Mouse (Mus musculus): ENCODE data around the gene Znhit3. TPM values are rescaled to one million over a fixed set of nuclear protein-coding genes. Genes with fewer than 3 reads are reported as not detected.

Znhit3 gene
- polyA plus RNA-seq, 1 experiment from 2014 or later, result 46.5 TPM

DNA sequence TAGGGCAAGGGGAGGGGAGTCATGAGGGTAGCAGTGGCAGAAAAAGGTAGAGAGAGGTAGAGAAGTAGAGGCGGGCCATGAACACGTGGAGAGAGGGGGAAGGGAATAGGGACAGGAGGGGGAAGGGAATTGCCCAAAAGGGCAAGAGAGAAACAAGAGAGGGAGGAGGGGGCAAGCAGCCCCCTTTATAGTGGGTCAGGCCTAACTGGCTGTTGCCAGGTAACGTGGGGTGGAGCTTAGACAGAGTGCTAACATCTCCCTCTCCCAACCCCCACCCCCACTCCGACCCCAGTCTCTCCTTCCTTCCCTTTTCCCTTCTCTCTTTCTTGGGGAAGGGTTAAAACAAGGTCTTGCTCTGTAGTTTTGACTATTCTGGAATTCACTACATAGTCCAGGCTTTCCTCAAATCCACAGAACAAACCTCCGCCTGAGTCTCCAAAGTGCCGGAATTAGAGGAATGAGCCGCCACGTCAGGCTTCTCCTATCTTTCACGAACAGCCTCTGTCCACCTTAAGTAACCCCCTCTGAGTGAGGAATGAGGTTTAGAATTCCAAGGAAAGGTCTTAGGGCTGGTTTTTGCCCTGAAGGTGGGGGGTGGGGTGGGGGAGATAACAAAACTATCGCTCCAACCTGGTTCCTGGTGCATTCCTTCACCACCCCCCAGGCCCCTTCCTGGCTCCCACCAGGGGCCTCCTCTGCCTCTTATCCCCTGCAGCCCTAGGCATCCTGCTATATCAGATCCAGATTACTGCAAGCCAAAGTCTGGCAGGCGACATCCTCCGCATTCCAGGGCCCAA, 28.7 kb upstream of the Znhit3 start:
- Histone ChIP-seq H3K4me3 (ENCODE audit: low read depth, low read length) (no peak overlapping the region), H3K9ac (ENCODE audit: low read depth, low read length) (no peak overlapping the region), H3K27me3 (replicated peaks; ENCODE audit: control insufficient read depth, insufficient read depth, low read length) (peaks cover 9% of the 10 kb centered on the region), H3K9me3 (ENCODE audit: control insufficient read depth, low read length) (no peaks in the 10 kb centered on the region), H3K27ac (replicated peaks; ENCODE audit: low read depth, low read length) (no peak overlapping the region), H3K36me3 (ENCODE audit: control insufficient read depth, insufficient read depth, low read length) (no peaks in the 10 kb centered on the region), H3K4me2 (ENCODE audit: low read depth, low read length) (no peak overlapping the region), H3K4me1 (ENCODE audit: control insufficient read depth, insufficient read depth, low read length) (peaks cover 3% of the 10 kb centered on the region; the same call in 1 of the 2 replicates)
- 1% methylated on average over 12 of the region's 12 CpGs for WGBS
- DNase-seq (ENCODE audit: low spot score), result no peak
- ATAC-seq (ENCODE audit: low read depth), result no peak

- WGBS, result under 1% methylated on average over 15 of the region's 15 CpGs
These were observed 27.8 kb upstream of the Znhit3 start for GRCm38 (mm10) chr11:84943948-84944347.

GRCm38 (mm10) chr11:84940140-84940539, 24.0 kb upstream of the Znhit3 start:
- no peak overlapping the region for H3K4me2 ChIP-seq (ENCODE audit: low read depth, low read length)
- H3K9me3 ChIP-seq (ENCODE audit: control insufficient read depth, low read length), result no peaks in the 10 kb centered on the region
- ATAC-seq (ENCODE audit: low read depth) (no peak), DNase-seq (ENCODE audit: low spot score) (no peak)
- H3K27me3 ChIP-seq (replicated peaks; ENCODE audit: control insufficient read depth, insufficient read depth, low read length), result 0 out of 2 replicates have a peak, but pooled peaks cover 5% of the 10 kb centered on the region
- H3K9ac ChIP-seq (ENCODE audit: low read depth, low read length), result no peak overlapping the region
- no peak overlapping the region for H3K4me3 ChIP-seq (ENCODE audit: low read depth, low read length)
- no peaks in the 10 kb centered on the region for H3K36me3 ChIP-seq (ENCODE audit: control insufficient read depth, insufficient read depth, low read length)
- H3K4me1 ChIP-seq (ENCODE audit: control insufficient read depth, insufficient read depth, low read length), result peaks cover 3% of the 10 kb centered on the region; the same call in 1 of the 2 replicates
- H3K27ac ChIP-seq (replicated peaks; ENCODE audit: low read depth, low read length), result no peak overlapping the region
- WGBS, result 73% methylated on average over 10 of the region's 10 CpGs

More at GRCm38 (mm10) chr11:84943948-84944347, 27.8 kb upstream of the Znhit3 start:
- no peak overlapping the region for H3K27ac ChIP-seq (replicated peaks; ENCODE audit: low read depth, low read length)
- peak overlapping the region; percentile 38 for H3K4me2 ChIP-seq (ENCODE audit: low read depth, low read length)
- H3K9me3 ChIP-seq (ENCODE audit: control insufficient read depth, low read length), result no peaks in the 10 kb centered on the region
- peak overlapping the region; percentile 18; the same call in 1 of the 2 replicates for H3K4me3 ChIP-seq (ENCODE audit: low read depth, low read length)
- peaks cover 9% of the 10 kb centered on the region for H3K27me3 ChIP-seq (replicated peaks; ENCODE audit: control insufficient read depth, insufficient read depth, low read length)
- ATAC-seq (ENCODE audit: low read depth) (no peak), DNase-seq (ENCODE audit: low spot score) (peak; percentile 89)
- H3K9ac ChIP-seq (ENCODE audit: low read depth, low read length), result no peak overlapping the region
- H3K4me1 ChIP-seq (ENCODE audit: control insufficient read depth, insufficient read depth, low read length), result peaks cover 3% of the 10 kb centered on the region; the same call in 1 of the 2 replicates
- no peaks in the 10 kb centered on the region for H3K36me3 ChIP-seq (ENCODE audit: control insufficient read depth, insufficient read depth, low read length)

GRCm38 (mm10) chr11:84939508-84940053, 23.4 kb upstream of the Znhit3 start:
- no peak overlapping the region for H3K4me3 ChIP-seq (ENCODE audit: low read depth, low read length)
- ATAC-seq (ENCODE audit: low read depth) (no peak), DNase-seq (ENCODE audit: low spot score) (no peak)
- no peaks in the 10 kb centered on the region for H3K36me3 ChIP-seq (ENCODE audit: control insufficient read depth, insufficient read depth, low read length)
- no peak overlapping the region for H3K9ac ChIP-seq (ENCODE audit: low read depth, low read length)
- WGBS, result 57% methylated on average over 8 of the region's 8 CpGs
- no peak overlapping the region for H3K27ac ChIP-seq (replicated peaks; ENCODE audit: low read depth, low read length)
- no peaks in the 10 kb centered on the region for H3K9me3 ChIP-seq (ENCODE audit: control insufficient read depth, low read length)
- H3K4me1 ChIP-seq (ENCODE audit: control insufficient read depth, insufficient read depth, low read length), result peaks cover 3% of the 10 kb centered on the region; the same call in 1 of the 2 replicates
- H3K27me3 ChIP-seq (replicated peaks; ENCODE audit: control insufficient read depth, insufficient read depth, low read length), result 0 out of 2 replicates have a peak, but pooled peaks cover 3% of the 10 kb centered on the region
- no peak overlapping the region for H3K4me2 ChIP-seq (ENCODE audit: low read depth, low read length)

- H3K27me3 ChIP-seq (replicated peaks; ENCODE audit: control insufficient read depth, insufficient read depth, low read length), result no peaks in the 10 kb centered on the region
- H3K36me3 ChIP-seq (ENCODE audit: control insufficient read depth, insufficient read depth, low read length), result no peaks in the 10 kb centered on the region
- H3K4me3 ChIP-seq (ENCODE audit: low read depth, low read length), result no peak overlapping the region
- no peak overlapping the region for H3K4me2 ChIP-seq (ENCODE audit: low read depth, low read length)
- no peak overlapping the region for H3K27ac ChIP-seq (replicated peaks; ENCODE audit: low read depth, low read length)
- no peak for ATAC-seq (ENCODE audit: low read depth)
- H3K9ac ChIP-seq (ENCODE audit: low read depth, low read length), result no peak overlapping the region
- H3K9me3 ChIP-seq (ENCODE audit: control insufficient read depth, low read length), result no peaks in the 10 kb centered on the region
- no peaks in the 10 kb centered on the region for H3K4me1 ChIP-seq (ENCODE audit: control insufficient read depth, insufficient read depth, low read length)
- no peak for DNase-seq (ENCODE audit: low spot score)
- WGBS, result 12% methylated on average over 6 of the region's 6 CpGs
These were observed 16.1 kb upstream of the Znhit3 start for GRCm38 (mm10) chr11:84932261-84932660.

GRCm38 (mm10) chr11:84920981-84921380, 4.8 kb upstream of the Znhit3 start:
- Histone ChIP-seq H3K27ac (replicated peaks; ENCODE audit: low read depth, low read length) (no peak overlapping the region), H3K4me3 (ENCODE audit: low read depth, low read length) (no peak overlapping the region), H3K36me3 (ENCODE audit: control insufficient read depth, insufficient read depth, low read length) (no peaks in the 10 kb centered on the region), H3K9ac (ENCODE audit: low read depth, low read length) (no peak overlapping the region), H3K27me3 (replicated peaks; ENCODE audit: control insufficient read depth, insufficient read depth, low read length) (no peaks in the 10 kb centered on the region), H3K9me3 (ENCODE audit: control insufficient read depth, low read length) (no peaks in the 10 kb centered on the region), H3K4me2 (ENCODE audit: low read depth, low read length) (no peak overlapping the region), H3K4me1 (ENCODE audit: control insufficient read depth, insufficient read depth, low read length) (no peaks in the 10 kb centered on the region)
- ATAC-seq (ENCODE audit: low read depth) (no peak), DNase-seq (ENCODE audit: low spot score) (no peak)
- 85% methylated on average over 8 of the region's 8 CpGs for WGBS

GRCm38 (mm10) chr11:84919951-84920350, 3.8 kb upstream of the Znhit3 start:
- DNase-seq (ENCODE audit: low spot score), result no peak
- no peak overlapping the region for H3K4me3 ChIP-seq (ENCODE audit: low read depth, low read length)
- no peak for ATAC-seq (ENCODE audit: low read depth)
- no peaks in the 10 kb centered on the region for H3K27me3 ChIP-seq (replicated peaks; ENCODE audit: control insufficient read depth, insufficient read depth, low read length)
- H3K27ac ChIP-seq (replicated peaks; ENCODE audit: low read depth, low read length), result no peak overlapping the region
- H3K9ac ChIP-seq (ENCODE audit: low read depth, low read length), result no peak overlapping the region
- H3K4me2 ChIP-seq (ENCODE audit: low read depth, low read length), result no peak overlapping the region
- no peaks in the 10 kb centered on the region for H3K4me1 ChIP-seq (ENCODE audit: control insufficient read depth, insufficient read depth, low read length)
- H3K36me3 ChIP-seq (ENCODE audit: control insufficient read depth, insufficient read depth, low read length), result no peaks in the 10 kb centered on the region
- no peaks in the 10 kb centered on the region for H3K9me3 ChIP-seq (ENCODE audit: control insufficient read depth, low read length)
- WGBS, result 71% methylated on average over 7 of the region's 7 CpGs

GRCm38 (mm10) chr11:84919276-84919675, 3.1 kb upstream of the Znhit3 start:
- Histone ChIP-seq H3K4me2 (ENCODE audit: low read depth, low read length) (no peak overlapping the region), H3K4me3 (ENCODE audit: low read depth, low read length) (no peak overlapping the region), H3K36me3 (ENCODE audit: control insufficient read depth, insufficient read depth, low read length) (no peaks in the 10 kb centered on the region), H3K9me3 (ENCODE audit: control insufficient read depth, low read length) (no peaks in the 10 kb centered on the region), H3K9ac (ENCODE audit: low read depth, low read length) (no peak overlapping the region), H3K4me1 (ENCODE audit: control insufficient read depth, insufficient read depth, low read length) (no peaks in the 10 kb centered on the region), H3K27ac (replicated peaks; ENCODE audit: low read depth, low read length) (no peak overlapping the region), H3K27me3 (replicated peaks; ENCODE audit: control insufficient read depth, insufficient read depth, low read length) (no peaks in the 10 kb centered on the region)
- DNase-seq (ENCODE audit: low spot score) (peak; percentile 29), ATAC-seq (ENCODE audit: low read depth) (no peak)
- WGBS, result 38% methylated on average over 3 of the region's 3 CpGs

Data from embryonic facial prominence, embryonic 14.5 days (tissue).